Mouse (Mus musculus) limb, embryonic 11.5 days (tissue): ENCODE measurements around the gene Gnmt. TPM values are rescaled to one million over a fixed set of nuclear protein-coding genes. Genes with fewer than 3 reads are reported as not detected.

Source experiments
- ATAC-seq: fragments of 200-750 bp; cut with Nextera tagmentation; 2 replicates; pipeline ENCODE4 v1.8.0; 2017; ENCODE audit warnings: low read depth; ENCODE audit not compliant: insufficient number of reproducible peaks, low FRiP score, low TSS enrichment
- DNase-seq: peaks from one replicate; pipeline ENCODE4 v3.0.0-alpha.2; 2015; ENCODE audit warnings: low spot score
- H3K27ac ChIP-seq: fragments of 300-500 bp; sonication (generic); replicated peaks from 2 replicates; pipeline ENCODE4 v1.5.1; 2014; ENCODE audit warnings: low read depth, mild to moderate bottlenecking, low read length
- H3K27me3 ChIP-seq: fragments of 300-500 bp; sonication (generic); 2 replicates; pipeline ENCODE4 v1.6.1; 2014; ENCODE audit warnings: mild to moderate bottlenecking, low read length, mixed read lengths; ENCODE audit not compliant: control insufficient read depth, insufficient read depth
- H3K36me3 ChIP-seq: fragments of 300-500 bp; sonication (generic); 2 replicates; pipeline ENCODE4 v1.6.1; 2014; ENCODE audit warnings: mild to moderate bottlenecking, low read length, moderate library complexity, mixed read lengths; ENCODE audit not compliant: control insufficient read depth, insufficient read depth
- H3K4me1 ChIP-seq: fragments of 300-500 bp; sonication (generic); 2 replicates; pipeline ENCODE4 v1.6.1; 2014; ENCODE audit warnings: low read length, mixed read lengths; ENCODE audit not compliant: control insufficient read depth, insufficient read depth
- H3K4me2 ChIP-seq: fragments of 300-500 bp; sonication (generic); 2 replicates; pipeline ENCODE4 v1.6.1; 2014; ENCODE audit warnings: low read depth, mild to moderate bottlenecking, moderate library complexity; ENCODE audit not compliant: severe bottlenecking
- H3K4me3 ChIP-seq: fragments of 300-500 bp; sonication (generic); 2 replicates; pipeline ENCODE4 v1.5.1; 2014; ENCODE audit warnings: low read depth, low read length
- H3K9ac ChIP-seq: fragments of 300-500 bp; sonication (generic); 2 replicates; pipeline ENCODE4 v1.6.1; 2014; ENCODE audit warnings: mild to moderate bottlenecking, low read length
- H3K9me3 ChIP-seq: fragments of 300-500 bp; sonication (generic); 2 replicates; pipeline ENCODE4 v1.6.1; 2016; ENCODE audit warnings: low read length; ENCODE audit not compliant: control insufficient read depth
- WGBS: fragments of 180-500 bp; shearing (Covaris S2); extraction: QIAGEN DNeasy Blood & Tissue Kit; methylation state at CpG from one replicate; pipeline ENCODE4 v1.1.7; 2014; 5-methylcytosine and 5-hydroxymethylcytosine counted together
- polyA plus RNA-seq: library from polyadenylated mRNA; unstranded; fragments of >200 nt; fragmentation: Nextera tagmentation; extraction: Ambion mirVana; gene quantifications from 2 replicates; pipeline ENCODE4 v1.2.1, GENCODE M21; 2014

Gene Gnmt
- polyA plus RNA-seq, 1 experiment from 2014 or later = 0.35 TPM

DNA sequence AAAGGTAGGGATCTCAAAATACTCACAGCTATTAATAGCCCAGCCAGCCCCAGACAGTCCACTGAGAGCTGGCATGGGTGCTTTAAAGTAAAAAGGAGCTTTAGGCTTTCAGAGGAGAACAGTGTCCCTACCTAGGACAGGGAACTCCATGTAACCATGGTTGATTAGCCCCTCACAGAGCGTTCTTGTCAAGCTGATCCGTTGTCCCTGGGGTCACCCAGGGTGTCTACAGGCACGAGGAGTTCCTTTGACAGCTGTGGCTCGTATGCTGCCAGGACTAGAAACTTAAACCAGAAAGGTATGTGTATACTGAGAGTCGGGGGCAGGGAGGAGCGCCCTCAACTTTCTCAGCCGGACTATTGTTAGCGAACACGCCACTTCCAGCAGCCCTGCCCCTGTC is 50.1 kb downstream of the Gnmt start:
- Histone ChIP-seq H3K36me3 (peaks cover 31% of the 10 kb centered on the region), H3K4me3 (no peak overlapping the region; the same call in 1 of the 2 replicates), H3K4me1 (peaks cover 23% of the 10 kb centered on the region), H3K27me3 (no peaks in the 10 kb centered on the region), H3K9ac (no peak overlapping the region; the same call in 1 of the 2 replicates), H3K9me3 (no peaks in the 10 kb centered on the region), H3K4me2 (peak overlapping the region; percentile 83), H3K27ac (no peak overlapping the region)
- ATAC-seq (no peak), DNase-seq (no peak)
- WGBS = 56% methylated on average over 9 of the region's 9 CpGs

DNA sequence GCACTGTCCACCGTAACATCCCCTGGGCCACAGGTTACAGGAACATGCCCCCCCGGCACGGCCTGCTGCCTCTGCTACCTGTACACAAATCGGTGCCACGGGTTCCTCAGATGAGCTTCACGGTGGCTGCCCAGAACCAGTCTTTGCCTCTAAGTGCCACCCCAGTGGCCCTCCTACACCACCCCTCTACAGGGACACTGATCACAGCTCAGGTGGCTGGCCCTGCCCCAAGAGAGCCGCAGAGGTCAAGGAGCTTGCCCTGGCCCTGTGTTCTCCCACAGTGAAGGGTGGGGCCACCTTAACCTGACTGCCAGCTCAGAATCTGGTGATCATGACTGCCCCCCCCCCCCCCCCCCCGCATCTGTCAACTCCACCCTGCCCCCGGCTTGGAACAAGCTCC is 50.6 kb downstream of the Gnmt start, which contains the start of gene Mea1:
Gene Mea1 (plus strand): TSS at position 378 of the 400 bp plus-strand sequence.
- no peak for ATAC-seq
- Histone ChIP-seq H3K4me1 (peaks cover 23% of the 10 kb centered on the region), H3K27ac (no peak within 1 kb of the TSS)

More for the DNA sequence above, 50.6 kb downstream of the Gnmt start, which contains the start of gene Mea1:
- 90% methylated on average over 8 of the region's 9 CpGs for WGBS
- no peak for DNase-seq
- Histone ChIP-seq H3K9ac (peak within 1 kb of the TSS; percentile 70), H3K9me3 (no peaks in the 10 kb centered on the region), H3K27me3 (no peaks in the 10 kb centered on the region), H3K4me3 (peak within 1 kb of the TSS; percentile 88), H3K4me2 (peak within 1 kb of the TSS; percentile 83), H3K36me3 (peaks cover 26% of the 10 kb centered on the region)

Other genes starting within 250 kb of the Gnmt start
- 0.27 and 0.58 TPM in 2 replicates for gene Ttbk1, start 241.5 kb downstream of the Gnmt start, polyA plus RNA-seq
- 59.7 and 62.3 TPM in 2 replicates for gene Dnph1, start 232.5 kb downstream of the Gnmt start, polyA plus RNA-seq
- 3.8 and 3.9 TPM in 2 replicates for gene Cul9, start 182.8 kb downstream of the Gnmt start, polyA plus RNA-seq
- 8.3 and 9.8 TPM in 2 replicates for gene Srf, start 173.0 kb downstream of the Gnmt start, polyA plus RNA-seq
- gene Ptk7, start 99.7 kb downstream of the Gnmt start, polyA plus RNA-seq = 50.3 and 60.4 TPM in 2 replicates
- gene Klc4, start 83.1 kb downstream of the Gnmt start, polyA plus RNA-seq = 23.8 and 25.7 TPM in 2 replicates
- gene Mrpl2, start 82.9 kb downstream of the Gnmt start, polyA plus RNA-seq = 106 and 126 TPM in 2 replicates
- 34.6 and 36.3 TPM in 2 replicates for gene Cul7, start 78.8 kb downstream of the Gnmt start, polyA plus RNA-seq
- gene Rrp36, start 54.8 kb downstream of the Gnmt start, polyA plus RNA-seq = 59.8 and 61.3 TPM in 2 replicates
- 153 and 160 TPM in 2 replicates for gene Mea1, start 50.4 kb downstream of the Gnmt start, polyA plus RNA-seq
- 117 and 121 TPM in 2 replicates for gene Klhdc3, start 48.3 kb downstream of the Gnmt start, polyA plus RNA-seq
- 122 and 135 TPM in 2 replicates for gene Ppp2r5d, start 24.1 kb downstream of the Gnmt start, polyA plus RNA-seq
- gene Pex6, start 17.7 kb downstream of the Gnmt start, polyA plus RNA-seq = 18.1 and 18.5 TPM in 2 replicates
- gene Cnpy3, start 23.0 kb upstream of the Gnmt start, polyA plus RNA-seq = 49.1 and 52.4 TPM in 2 replicates
- 0.48 and 0.91 TPM in 2 replicates for gene Ptcra, start 34.5 kb upstream of the Gnmt start, polyA plus RNA-seq
- 41.8 and 43.4 TPM in 2 replicates for gene 2310039H08Rik, start 43.5 kb upstream of the Gnmt start, polyA plus RNA-seq
- 195 and 196 TPM in 2 replicates for gene Rpl7l1, start 53.5 kb upstream of the Gnmt start, polyA plus RNA-seq
- 4.6 and 5.9 TPM in 2 replicates for gene Bicral, start 129.3 kb upstream of the Gnmt start, polyA plus RNA-seq
- gene Tbcc, start 161.5 kb upstream of the Gnmt start, polyA plus RNA-seq = 73.0 and 73.3 TPM in 2 replicates
- not detected in 2 replicates for gene Prph2, start 181.3 kb upstream of the Gnmt start, polyA plus RNA-seq